Mouse (Mus musculus) midbrain, embryonic 14.5 days (tissue): ENCODE measurements around the gene H2afj. TPM values are rescaled to one million over a fixed set of nuclear protein-coding genes. Genes with fewer than 3 reads are reported as not detected.
A peak's percentile ranks its signal among the peaks of the same experiment; 100 is the strongest.

Experiments used
- ATAC-seq: fragments of 200-750 bp; cut with Nextera tagmentation; 2 replicates; pipeline ENCODE4 v1.8.0; 2017; ENCODE audit warnings: moderate number of reproducible peaks, moderate library complexity; ENCODE audit not compliant: low FRiP score, low TSS enrichment
- DNase-seq: peaks from one replicate; pipeline ENCODE4 v3.0.0-alpha.2; 2015
- H3K27ac ChIP-seq: fragments of 300-500 bp; sonication (generic); replicated peaks from 2 replicates; pipeline ENCODE4 v1.5.1; 2014; ENCODE audit warnings: mild to moderate bottlenecking, low read depth, low read length, moderate library complexity
- H3K27me3 ChIP-seq: fragments of 300-500 bp; sonication (generic); 2 replicates; pipeline ENCODE4 v1.6.1; 2014; ENCODE audit warnings: low read length, control low read depth, mixed read lengths; ENCODE audit not compliant: control insufficient read depth, insufficient read depth
- H3K36me3 ChIP-seq: fragments of 300-500 bp; sonication (generic); 2 replicates; pipeline ENCODE4 v1.6.1; 2014; ENCODE audit warnings: low read length, control low read depth; ENCODE audit not compliant: control insufficient read depth, insufficient read depth
- H3K4me1 ChIP-seq: fragments of 300-500 bp; sonication (generic); 2 replicates; pipeline ENCODE4 v1.6.1; 2014; ENCODE audit warnings: mild to moderate bottlenecking, antibody characterized with exemption, low read length, control low read depth; ENCODE audit not compliant: control insufficient read depth, insufficient read depth
- H3K4me2 ChIP-seq: fragments of 300-500 bp; sonication (generic); 2 replicates; pipeline ENCODE4 v1.6.1; 2014; ENCODE audit warnings: mild to moderate bottlenecking, low read length, moderate library complexity
- H3K4me3 ChIP-seq: fragments of 300-500 bp; sonication (generic); replicated peaks from 2 replicates; pipeline ENCODE4 v1.5.1; 2014; ENCODE audit warnings: low read depth, low read length
- H3K9ac ChIP-seq: fragments of 300-500 bp; sonication (generic); replicated peaks from 2 replicates; pipeline ENCODE4 v1.6.1; 2014; ENCODE audit warnings: mild to moderate bottlenecking, low read length, moderate library complexity
- H3K9me3 ChIP-seq: fragments of 300-500 bp; sonication (generic); 2 replicates; pipeline ENCODE4 v1.6.1; 2016; ENCODE audit warnings: low read length, control low read depth, mixed read lengths; ENCODE audit not compliant: control insufficient read depth
- WGBS: fragments of 180-500 bp; shearing (Covaris S2); extraction: QIAGEN DNeasy Blood & Tissue Kit; methylation state at CpG from one replicate; pipeline ENCODE4 v1.1.7; 2014; 5-methylcytosine and 5-hydroxymethylcytosine counted together
- polyA plus RNA-seq: library from polyadenylated mRNA; unstranded; fragments of >200 nt; fragmentation: Nextera tagmentation; extraction: Ambion mirVana; gene quantifications from 2 replicates; pipeline ENCODE4 v1.2.1, GENCODE M21; 2014

The H2afj gene
- polyA plus RNA-seq, 1 experiment from 2014 or later = 101 TPM

GRCm38 (mm10) chr6:136827516-136827880 is 19.5 kb downstream of the H2afj start, which contains the start of gene BC049715:
Gene BC049715 (plus strand): TSS chr6:136827626.
- Histone ChIP-seq H3K27me3 (no peaks in the 10 kb centered on the region), H3K36me3 (peaks cover 27% of the 10 kb centered on the region), H3K4me3 (peak within 1 kb of the TSS; percentile 100), H3K4me1 (peaks cover 13% of the 10 kb centered on the region), H3K4me2 (peak within 1 kb of the TSS; percentile 79), H3K9me3 (no peaks in the 10 kb centered on the region), H3K27ac (peak within 1 kb of the TSS; percentile 93), H3K9ac (peak within 1 kb of the TSS; percentile 97)
- DNase-seq = no peak
- no peak; the same call in 1 of the 2 replicates for ATAC-seq
- under 1% methylated on average over 34 of the region's 34 CpGs for WGBS

GRCm38 (mm10) chr6:136827881-136828561 is 20.0 kb downstream of the H2afj start, which contains the start of gene Wbp11:
Gene Wbp11 (minus strand): TSS chr6:136828233.
- H3K4me3 ChIP-seq = peak within 1 kb of the TSS; percentile 100
- peak within 1 kb of the TSS; percentile 97 for H3K9ac ChIP-seq
- no peaks in the 10 kb centered on the region for H3K27me3 ChIP-seq
- ATAC-seq = peak; percentile 100
- DNase-seq = peak; percentile 97
- H3K4me2 ChIP-seq = peak within 1 kb of the TSS; percentile 79
- peak within 1 kb of the TSS; percentile 93 for H3K27ac ChIP-seq
- H3K9me3 ChIP-seq = no peaks in the 10 kb centered on the region
- peaks cover 22% of the 10 kb centered on the region for H3K36me3 ChIP-seq
- peaks cover 13% of the 10 kb centered on the region for H3K4me1 ChIP-seq
- under 1% methylated on average over 45 of the region's 45 CpGs for WGBS

- ATAC-seq = peak; percentile 9; the same call in 1 of the 2 replicates
- 35% methylated on average over 4 of the region's 4 CpGs for WGBS
- no peaks in the 10 kb centered on the region for H3K27me3 ChIP-seq
Measured at GRCm38 (mm10) chr6:136828681-136829080, 20.6 kb downstream of the H2afj start.

GRCm38 (mm10) chr6:136831712-136832111 is 23.7 kb downstream of the H2afj start:
- no peak for DNase-seq
- no peaks in the 10 kb centered on the region for H3K27me3 ChIP-seq
- H3K4me2 ChIP-seq = no peak overlapping the region
- H3K27ac ChIP-seq = no peak overlapping the region
- H3K9ac ChIP-seq = no peak overlapping the region
- H3K4me1 ChIP-seq = peaks cover 10% of the 10 kb centered on the region
- no peak overlapping the region for H3K4me3 ChIP-seq
- no peak for ATAC-seq
- H3K9me3 ChIP-seq = no peaks in the 10 kb centered on the region
- H3K36me3 ChIP-seq = no peaks in the 10 kb centered on the region
- WGBS = 78% methylated on average over 5 of the region's 5 CpGs

More at GRCm38 (mm10) chr6:136828681-136829080, 20.6 kb downstream of the H2afj start:
- Histone ChIP-seq H3K4me3 (peak overlapping the region; percentile 48), H3K9ac (peak overlapping the region; percentile 70), H3K4me1 (peaks cover 13% of the 10 kb centered on the region), H3K4me2 (peak overlapping the region; percentile 77), H3K27ac (peak overlapping the region; percentile 93), H3K36me3 (peaks cover 19% of the 10 kb centered on the region), H3K9me3 (no peaks in the 10 kb centered on the region)
- no peak for DNase-seq

- DNase-seq (no peak), ATAC-seq (no peak)
- Histone ChIP-seq H3K4me2 (no peak within 1 kb of the TSS), H3K27ac (no peak within 1 kb of the TSS), H3K4me1 (no peaks in the 10 kb centered on the region), H3K4me3 (no peak within 1 kb of the TSS), H3K27me3 (no peaks in the 10 kb centered on the region), H3K9ac (no peak within 1 kb of the TSS), H3K36me3 (no peaks in the 10 kb centered on the region), H3K9me3 (no peaks in the 10 kb centered on the region)
- WGBS = 61% methylated on average over 4 of the region's 4 CpGs
Measured at GRCm38 (mm10) chr6:136835352-136835751, 27.3 kb downstream of the H2afj start, which contains the start of gene Smco3. Gene Smco3 (minus strand): TSS chr6:136835452.

- H3K4me1 ChIP-seq = no peaks in the 10 kb centered on the region
Measured at GRCm38 (mm10) chr6:136837323-136837722, 29.3 kb downstream of the H2afj start.

GRCm38 (mm10) chr6:136844903-136845302 is 36.9 kb downstream of the H2afj start:
- Histone ChIP-seq H3K27me3 (no peaks in the 10 kb centered on the region), H3K4me2 (no peak overlapping the region), H3K9ac (no peak overlapping the region), H3K36me3 (no peaks in the 10 kb centered on the region), H3K27ac (no peak overlapping the region), H3K4me3 (no peak overlapping the region), H3K9me3 (no peaks in the 10 kb centered on the region), H3K4me1 (no peaks in the 10 kb centered on the region)
- DNase-seq (no peak), ATAC-seq (no peak)
- WGBS = 57% methylated on average over 2 of the region's 2 CpGs

More at GRCm38 (mm10) chr6:136837323-136837722, 29.3 kb downstream of the H2afj start:
- H3K4me2 ChIP-seq = no peak overlapping the region
- no peaks in the 10 kb centered on the region for H3K9me3 ChIP-seq
- no peak overlapping the region for H3K9ac ChIP-seq
- 82% methylated on average over 3 of the region's 3 CpGs for WGBS
- no peaks in the 10 kb centered on the region for H3K27me3 ChIP-seq
- H3K4me3 ChIP-seq = no peak overlapping the region
- no peak for ATAC-seq
- no peak for DNase-seq
- no peaks in the 10 kb centered on the region for H3K36me3 ChIP-seq
- no peak overlapping the region for H3K27ac ChIP-seq

GRCm38 (mm10) chr6:136845706-136846480 is 37.8 kb downstream of the H2afj start:
- H3K36me3 ChIP-seq = no peaks in the 10 kb centered on the region
- no peaks in the 10 kb centered on the region for H3K9me3 ChIP-seq
- H3K4me2 ChIP-seq = no peak overlapping the region
- DNase-seq (no peak), ATAC-seq (no peak)
- no peak overlapping the region for H3K27ac ChIP-seq
- no peak overlapping the region for H3K9ac ChIP-seq
- H3K4me3 ChIP-seq = no peak overlapping the region
- no peaks in the 10 kb centered on the region for H3K27me3 ChIP-seq
- H3K4me1 ChIP-seq = no peaks in the 10 kb centered on the region
- WGBS = 78% methylated on average over 5 of the region's 5 CpGs
